Mouse (Mus musculus) kidney, adult 11 months (tissue): Measurements from ENCODE around the gene Tbce.
"Not testable (repeated sequence)": the region's sequence is repeated elsewhere in the genome, so short reads cannot be mapped to it uniquely, and the experiment has no call there.

Source experiments
- DNase-seq: peaks from one replicate; pipeline ENCODE4 v3.0.0; 2022

Gene Tbce

DNA sequence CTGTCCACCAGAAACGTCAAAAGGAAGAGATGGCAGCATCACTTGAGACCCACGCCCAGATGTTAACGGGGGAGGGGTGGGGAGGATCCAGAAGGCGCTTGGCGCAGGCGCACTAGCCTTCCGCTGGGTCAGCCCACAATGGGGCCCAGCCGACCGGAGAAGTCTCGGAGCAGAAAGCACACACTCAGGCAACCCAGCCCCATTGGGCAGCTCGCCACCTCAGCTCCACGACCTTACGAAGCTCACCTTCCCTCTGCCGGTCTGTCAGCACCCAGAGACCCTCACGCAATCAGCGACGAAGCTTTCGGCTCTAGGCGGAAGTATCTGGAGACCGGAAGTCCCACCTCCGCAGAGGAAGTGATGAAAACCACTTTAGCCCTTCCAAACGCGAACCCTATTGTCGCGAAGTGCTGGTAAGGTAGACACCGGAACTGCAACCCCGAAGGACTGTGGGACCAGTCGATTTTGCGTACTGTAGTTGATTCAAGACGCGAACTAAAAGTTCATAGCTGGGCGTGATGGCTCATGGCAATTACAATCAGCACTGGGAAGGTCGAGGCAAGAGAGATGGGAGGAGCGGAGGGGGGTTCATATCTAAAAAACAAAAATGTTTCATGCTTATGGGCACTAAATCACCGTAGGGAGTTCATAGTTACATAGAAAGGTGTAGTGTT, at the start of gene Tbce:
Tbce (minus strand) TSS at position 347 of the 674 bp plus-strand sequence.
- DNase-seq, result peak; percentile 90

- DNase-seq, result no peak
These were observed 49.2 kb upstream of the Tbce start for GRCm38 (mm10) chr13:14088669-14089068.

DNA sequence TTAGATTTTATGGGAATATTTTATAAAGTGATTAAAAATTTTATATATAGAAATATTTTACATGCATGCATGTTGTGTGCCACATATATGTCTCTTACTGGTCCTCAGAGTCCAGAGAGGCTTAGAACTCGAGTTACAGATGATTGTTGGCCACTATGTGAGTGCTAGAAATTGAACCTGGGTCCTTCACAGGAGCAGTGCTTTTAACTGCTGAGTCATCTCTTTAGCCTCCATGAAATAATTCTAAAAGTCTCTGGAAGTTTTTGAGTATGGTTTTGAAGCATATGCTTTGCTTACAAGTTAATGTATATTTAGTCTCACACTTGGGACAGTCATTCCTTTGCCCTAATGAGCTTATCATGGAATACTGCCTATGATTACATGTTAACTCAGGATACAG, 35.9 kb upstream of the Tbce start:
- no peak for DNase-seq

- DNase-seq, result no peak
These were observed 34.9 kb upstream of the Tbce start for GRCm38 (mm10) chr13:14074371-14074770.

DNA sequence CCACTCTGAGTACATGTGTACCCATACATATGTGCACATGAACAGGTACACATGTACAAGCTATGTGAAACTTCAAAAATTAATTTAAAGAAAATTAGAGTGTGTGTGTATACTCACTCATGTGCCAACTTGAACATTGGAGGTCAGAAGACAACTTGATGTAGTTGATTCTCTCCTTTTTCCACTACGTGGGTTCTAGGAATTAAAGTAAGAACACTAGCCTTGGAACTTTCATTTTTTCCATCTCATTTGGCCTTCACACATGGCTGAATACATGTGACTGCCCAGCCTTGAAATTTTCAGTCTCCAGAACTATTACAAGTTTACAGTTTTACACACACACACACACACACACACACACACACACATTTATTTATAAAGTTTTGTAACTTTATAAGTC, 29.9 kb upstream of the Tbce start:
- DNase-seq, result no peak

GRCm38 (mm10) chr13:14068035-14068434, 28.6 kb upstream of the Tbce start:
- DNase-seq, result no peak

DNA sequence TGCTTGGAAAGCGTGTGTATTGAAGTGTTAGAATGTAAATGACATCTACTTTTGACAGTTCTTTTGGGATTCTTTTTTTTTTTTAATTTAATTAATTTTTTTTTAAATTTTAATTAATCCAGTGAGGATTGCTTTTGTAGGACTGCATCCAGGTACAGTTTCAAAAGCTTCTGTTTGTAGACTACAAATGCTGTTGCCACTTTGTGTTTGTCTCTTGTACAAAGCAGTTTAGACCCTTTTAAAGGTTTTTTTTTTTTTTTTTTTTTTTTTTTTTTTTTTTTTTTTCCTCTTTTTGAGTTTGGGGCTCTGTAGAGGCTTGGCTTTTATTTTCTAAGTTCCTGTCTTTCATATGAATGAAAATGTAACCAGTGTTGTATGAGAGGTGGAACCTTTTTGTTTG, 26.3 kb upstream of the Tbce start:
- no peak for DNase-seq

DNA sequence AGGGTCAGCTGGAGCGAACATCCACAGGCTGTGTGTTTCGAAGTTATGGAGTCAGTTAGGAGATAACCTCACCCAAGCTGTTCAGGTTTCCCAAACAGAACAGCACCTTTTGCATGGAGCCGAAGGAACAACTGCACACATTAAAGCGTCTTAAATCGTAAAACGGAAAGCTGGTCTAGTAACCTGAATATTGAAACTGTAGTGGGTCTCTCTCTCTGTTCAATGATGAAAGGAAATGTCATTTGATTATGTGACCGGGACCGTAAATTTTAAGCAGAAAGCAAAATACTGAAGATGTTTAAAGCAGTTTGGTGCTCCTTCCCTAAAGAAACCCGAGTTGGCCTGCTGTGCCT, 25.6 kb upstream of the Tbce start:
- DNase-seq, result no peak

DNA sequence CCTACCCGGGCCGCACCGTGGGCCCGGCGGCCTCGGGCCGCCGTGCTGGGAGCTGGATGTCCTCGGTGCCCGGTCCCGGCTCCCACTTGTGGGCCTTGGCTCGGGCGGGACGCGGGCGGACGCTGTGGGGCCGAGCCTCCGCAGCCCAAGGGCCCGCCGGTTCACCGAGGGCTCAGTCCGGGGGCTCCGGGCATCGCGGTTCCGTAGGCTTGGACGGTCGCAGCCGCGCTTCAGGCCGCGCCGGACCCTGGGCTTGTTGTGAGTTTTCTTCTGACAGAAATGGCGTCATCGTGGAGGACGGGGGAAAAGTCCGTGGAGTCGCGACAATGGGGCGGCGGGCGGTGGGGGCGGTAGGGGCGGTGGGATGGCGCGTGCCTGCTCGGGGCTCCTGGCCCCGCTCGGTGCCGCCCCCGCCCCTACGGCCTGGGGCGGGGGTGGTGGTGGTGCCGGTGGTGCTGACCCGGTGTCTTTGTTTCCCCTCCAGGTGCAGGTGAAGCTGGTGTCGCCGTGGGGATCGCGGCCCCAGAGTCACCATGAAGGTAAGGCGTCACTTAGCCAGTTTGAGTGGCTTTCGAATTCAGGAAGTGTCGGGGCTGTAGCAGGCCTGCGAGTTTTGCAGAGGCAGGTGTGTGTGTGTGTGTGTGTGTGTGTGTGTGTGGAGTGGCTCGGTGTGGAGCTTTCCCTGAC, 25.0 kb upstream of the Tbce start:
- peak; percentile 35 for DNase-seq

DNA sequence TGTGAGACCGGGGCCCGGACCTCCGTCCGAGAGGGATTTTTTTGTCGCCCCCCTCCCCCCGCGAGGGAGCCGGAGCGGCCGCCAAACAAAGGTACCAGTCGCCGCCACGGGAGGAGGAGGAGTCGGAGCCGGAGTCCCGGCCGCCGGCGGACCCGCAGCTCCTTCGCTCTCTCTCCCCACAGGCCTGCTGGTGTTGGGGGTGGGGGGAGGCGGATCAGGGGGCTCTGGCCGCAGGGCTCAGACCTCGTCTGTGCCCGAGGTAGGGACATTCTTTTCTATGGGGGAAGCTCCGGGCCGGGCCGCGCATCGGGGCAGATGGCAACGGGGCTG, 24.5 kb upstream of the Tbce start:
- DNase-seq, result no peak

DNA sequence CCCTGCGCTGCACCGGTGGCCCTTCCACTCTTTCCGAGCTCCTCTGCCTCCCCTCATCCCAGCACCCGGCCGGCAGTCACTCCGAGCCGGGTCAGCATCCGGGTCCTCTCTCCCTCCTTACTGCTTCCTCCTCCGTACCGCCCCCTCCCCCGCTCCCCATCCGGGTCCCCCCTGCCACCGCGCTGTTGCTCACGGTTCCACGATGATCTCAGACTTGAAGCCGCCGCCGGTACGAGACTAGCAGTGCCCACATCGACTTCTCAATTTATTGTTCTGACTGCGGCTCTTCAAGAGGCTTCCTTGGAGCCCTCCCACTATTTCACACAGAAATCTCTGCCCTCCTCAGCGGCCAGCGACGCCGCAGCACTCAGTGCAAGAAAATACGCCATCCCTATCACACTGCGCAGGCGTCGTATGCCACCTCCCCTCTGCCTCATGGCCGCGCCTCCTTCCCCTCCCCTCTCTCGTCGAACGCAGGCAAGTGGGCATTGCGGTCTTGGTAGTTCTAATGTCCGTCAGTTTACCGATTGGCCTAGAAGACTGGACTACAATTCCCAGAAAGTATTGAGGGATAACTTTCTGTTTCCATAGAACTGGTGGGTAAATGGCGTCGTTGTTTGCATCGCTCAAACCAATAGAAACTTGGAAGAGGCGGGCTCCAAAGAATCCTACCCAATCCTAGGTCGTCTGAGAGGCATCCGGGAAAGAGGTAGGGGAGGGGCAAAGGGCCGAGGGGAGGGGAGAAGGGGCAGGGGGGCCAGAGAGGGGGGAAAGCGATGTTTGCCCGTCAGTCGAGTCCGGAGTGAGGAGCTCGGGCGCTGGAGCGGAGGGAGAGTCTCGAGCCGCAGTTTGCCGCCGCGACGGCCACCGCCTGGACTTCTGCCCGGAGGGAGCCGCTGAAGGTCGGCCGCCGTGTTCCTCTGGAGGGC, 23.8 kb upstream of the Tbce start, which contains the start of the genes Arid4b and Ggps1:
Arid4b (plus strand) TSS at position 220 of the 929 bp plus-strand sequence.
Ggps1 (minus strand) TSS at position 476 of the 929 bp plus-strand sequence.
- DNase-seq, result peak; percentile 99

DNA sequence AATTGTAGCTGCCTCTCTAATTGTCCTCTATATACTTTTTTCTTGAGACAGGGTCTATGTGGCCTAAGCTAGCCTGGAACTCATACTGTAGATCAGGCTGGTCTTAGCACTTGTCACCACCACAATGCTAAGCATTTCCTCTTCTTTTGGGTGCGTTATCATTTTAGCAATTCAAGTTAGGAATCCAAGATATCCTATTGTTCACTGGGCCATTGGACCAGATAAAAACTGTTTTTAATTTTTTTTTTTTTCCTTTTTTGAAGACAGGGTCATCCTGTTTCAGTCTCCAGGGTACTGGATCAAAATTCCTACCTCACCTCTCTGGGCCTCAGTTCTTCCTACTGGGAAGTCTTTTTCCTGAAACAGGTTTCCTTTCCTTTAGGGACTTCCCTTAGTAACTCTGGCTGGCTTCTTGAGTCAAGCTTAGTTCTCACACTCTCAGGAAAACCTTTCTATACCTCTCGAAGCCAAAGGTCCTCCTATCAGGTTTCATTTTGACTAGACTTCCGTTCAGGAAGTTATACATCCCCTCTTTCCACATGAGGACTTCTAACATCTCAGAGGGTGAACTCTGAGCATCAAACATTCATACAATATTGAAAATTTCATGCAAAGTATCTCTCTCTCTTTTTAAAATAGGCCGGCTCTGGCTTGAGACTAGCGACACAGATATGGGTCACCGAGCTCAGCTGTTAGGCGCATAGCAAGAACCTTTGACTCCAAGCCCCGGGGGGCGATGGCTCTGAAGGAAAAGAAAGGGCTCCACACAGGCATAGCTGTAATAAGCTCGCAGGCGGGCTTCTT, 23.0 kb upstream of the Tbce start:
- DNase-seq, result no peak

DNA sequence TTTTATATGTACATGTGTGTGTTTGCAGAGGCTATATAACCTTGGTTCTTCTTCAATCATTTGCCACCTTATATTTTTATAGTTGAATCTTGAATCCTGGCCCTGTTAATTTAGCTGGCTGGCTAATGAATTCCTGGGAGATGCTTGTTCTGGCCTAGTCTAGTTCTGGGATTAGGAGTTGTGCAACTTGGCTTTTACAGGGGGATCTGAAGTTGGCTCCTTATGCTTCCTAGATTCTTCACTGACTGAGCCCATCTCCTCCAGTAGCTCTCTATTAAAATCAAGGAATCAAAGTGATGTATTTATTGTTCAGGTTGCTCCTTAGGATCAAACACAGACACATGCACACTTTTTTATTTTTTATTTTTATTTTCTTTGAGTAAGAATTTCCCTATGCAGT, 20.1 kb upstream of the Tbce start:
- DNase-seq, result no peak

- no peak for DNase-seq
These were observed 17.4 kb upstream of the Tbce start for GRCm38 (mm10) chr13:14056801-14057200.

DNA sequence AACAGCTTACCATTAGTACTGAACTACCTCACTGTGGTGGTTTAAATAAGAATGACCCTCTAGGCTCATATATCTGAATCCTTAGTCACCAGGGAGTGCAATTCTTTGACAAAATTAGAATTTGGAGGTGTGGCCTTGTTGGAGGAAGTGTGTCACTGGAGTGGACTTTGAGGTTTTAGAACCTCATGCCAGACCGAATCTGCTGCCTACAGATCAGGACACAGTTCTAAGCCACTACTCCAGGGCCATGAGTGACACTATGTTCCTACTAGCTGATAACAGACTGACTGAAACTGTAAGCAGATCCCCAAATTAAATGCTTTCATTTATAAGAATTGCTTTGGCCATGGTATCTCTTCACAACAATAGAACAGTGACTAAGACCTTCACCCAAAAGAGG, 10.4 kb upstream of the Tbce start:
- no peak for DNase-seq

DNA sequence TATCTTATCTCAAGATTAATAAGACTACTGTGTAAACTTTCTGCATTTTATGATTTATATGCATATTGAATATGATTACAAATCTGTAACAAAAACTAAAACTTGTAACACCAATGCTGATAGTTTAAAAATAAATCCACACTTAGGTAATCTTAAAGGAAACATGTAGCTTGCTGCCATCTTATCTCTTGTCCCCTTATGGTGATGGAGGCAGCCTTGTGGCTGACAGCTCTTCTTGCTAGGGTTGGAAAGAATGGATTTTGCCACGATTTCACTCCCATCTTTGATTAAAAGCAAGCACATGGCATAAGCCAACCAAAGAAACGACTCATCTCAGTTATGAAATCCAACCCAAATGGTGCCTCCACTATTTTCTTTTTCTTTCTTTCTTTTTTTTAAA, 5.1 kb upstream of the Tbce start:
- no peak for DNase-seq

GRCm38 (mm10) chr13:14043851-14044250, 4.4 kb upstream of the Tbce start:
- DNase-seq, result no peak

GRCm38 (mm10) chr13:14040186-14040585, 748 bp upstream of the Tbce start:
- no peak for DNase-seq

DNA sequence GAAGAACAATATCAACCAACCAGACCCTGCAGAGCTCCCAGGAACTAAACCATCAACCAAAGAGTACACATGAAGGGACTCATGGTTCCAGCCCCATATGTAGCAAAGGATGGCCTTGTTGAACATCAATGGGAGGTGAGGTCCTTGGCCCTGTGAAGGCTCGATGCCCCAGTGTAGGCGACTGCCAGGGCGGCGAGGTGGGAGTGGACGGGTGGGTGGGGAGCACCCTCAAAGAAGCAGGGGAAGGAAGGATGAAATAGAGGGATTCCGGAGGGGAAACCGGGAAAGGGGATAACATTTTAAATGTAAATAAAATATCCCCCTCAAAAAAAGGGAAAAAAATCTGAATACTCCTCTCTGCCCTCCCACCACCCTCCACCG, 537 bp downstream of the Tbce start:
- no peak for DNase-seq

DNA sequence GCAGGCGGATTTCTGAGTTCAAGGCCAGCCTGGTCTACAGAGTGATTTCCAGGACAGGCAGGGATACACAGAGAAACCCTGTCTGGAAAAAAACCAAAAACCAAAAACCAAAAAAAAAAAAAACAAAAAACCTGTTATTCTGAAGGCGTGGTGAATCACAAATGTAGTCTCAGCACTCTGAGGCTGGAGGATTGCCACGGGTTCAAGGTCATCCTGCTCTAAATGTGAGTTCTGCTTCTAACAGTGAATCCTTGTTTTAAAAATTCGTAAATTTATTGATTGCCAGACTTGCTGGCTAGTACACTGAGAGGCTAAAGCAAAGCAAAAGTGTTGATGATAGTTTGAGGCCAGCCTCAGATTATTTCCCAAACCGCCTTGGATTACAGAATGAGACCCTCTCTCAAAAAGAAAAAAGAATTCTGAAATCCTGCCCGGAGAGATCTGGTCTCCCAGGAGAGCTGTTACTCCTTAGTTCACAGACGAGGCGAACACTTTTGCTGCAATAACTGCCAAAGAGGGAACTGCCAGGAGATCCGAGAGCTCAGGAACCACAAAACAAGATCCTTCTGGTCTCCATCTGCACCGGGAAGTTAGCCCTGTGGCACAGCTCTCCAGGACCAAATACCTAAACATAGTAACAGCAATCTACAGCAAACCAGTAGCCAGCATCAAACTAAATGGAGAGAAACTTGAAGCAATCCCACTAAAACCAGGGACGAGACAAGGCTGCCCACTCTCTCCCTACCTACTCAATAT, 3.4 kb downstream of the Tbce start:
- DNase-seq, result no peak

- DNase-seq, result not testable (repeated sequence)
These were observed 4.1 kb downstream of the Tbce start for GRCm38 (mm10) chr13:14035352-14035751.

- DNase-seq, result no peak
These were observed 5.4 kb downstream of the Tbce start for GRCm38 (mm10) chr13:14034073-14034348.
